Mouse (Mus musculus): ENCODE data around the gene Ttll5.

Gene Ttll5

GRCm38 (mm10) chr12:85967812-85968211, 143.4 kb downstream of the Ttll5 start:
- DNase-seq (ENCODE audit: extremely low read depth, low read depth), result no peak

DNA sequence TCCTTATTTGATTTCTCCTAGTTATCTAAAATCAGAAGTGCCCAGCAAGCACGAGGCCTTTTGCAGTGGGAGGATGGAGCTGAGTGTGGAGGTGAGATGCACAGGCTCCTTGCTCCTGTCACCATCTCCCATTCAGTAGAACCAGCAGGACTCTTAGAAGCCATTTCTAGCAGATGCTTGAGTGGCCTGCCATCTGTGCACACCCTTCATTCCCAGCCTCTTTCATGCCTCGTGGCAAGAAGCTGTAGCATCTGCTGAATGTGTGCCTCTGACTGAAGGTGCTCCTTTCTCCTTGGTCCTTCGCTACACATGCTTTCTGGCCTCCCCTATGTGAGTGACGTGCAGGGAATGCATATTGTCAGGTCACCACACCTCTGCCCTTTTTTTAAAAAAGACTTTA, 143.9 kb downstream of the Ttll5 start:
- DNase-seq (ENCODE audit: extremely low read depth, low read depth), result no peak

DNA sequence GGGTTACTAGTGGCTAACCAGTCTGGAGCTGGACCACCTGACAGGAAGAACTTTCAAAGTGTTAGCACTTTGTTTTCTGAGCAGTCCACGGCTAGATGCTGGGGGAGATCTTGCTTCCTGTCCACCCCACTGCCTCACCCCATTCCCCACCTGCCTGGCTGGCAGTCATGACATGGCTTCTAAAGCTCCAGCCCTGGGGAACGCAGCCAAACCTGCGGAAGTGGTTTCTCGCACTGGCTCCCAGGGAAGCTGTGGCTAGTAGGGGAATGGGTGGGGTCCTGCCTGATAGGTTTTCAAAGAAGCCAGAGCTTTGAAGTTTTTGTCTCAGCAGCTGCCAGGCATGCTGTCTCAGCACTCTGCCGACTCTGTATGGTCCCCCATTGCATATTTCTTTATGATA, 145.1 kb downstream of the Ttll5 start:
- DNase-seq (ENCODE audit: extremely low read depth, low read depth), result peak; percentile 36

DNA sequence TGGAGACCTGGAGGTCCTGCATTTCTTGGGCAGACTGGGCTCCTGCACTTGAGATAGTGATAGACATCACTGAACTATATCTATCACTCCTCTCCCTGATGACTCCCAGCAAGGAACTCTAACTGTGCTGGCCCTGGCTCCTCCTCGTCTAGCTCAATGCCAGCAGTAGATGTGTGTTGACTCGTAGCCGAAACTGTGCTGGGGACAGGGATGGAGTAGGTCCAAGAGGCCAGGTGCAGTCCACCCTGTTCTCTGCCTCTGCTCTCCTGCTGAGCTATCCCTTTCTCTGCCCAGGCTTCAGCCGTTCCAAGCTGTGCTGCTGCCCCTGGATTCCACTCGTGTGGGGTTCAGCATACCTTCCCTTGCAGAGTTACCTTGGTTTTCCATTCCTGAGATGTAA, 145.7 kb downstream of the Ttll5 start:
- DNase-seq (ENCODE audit: extremely low read depth, low read depth), result no peak

DNA sequence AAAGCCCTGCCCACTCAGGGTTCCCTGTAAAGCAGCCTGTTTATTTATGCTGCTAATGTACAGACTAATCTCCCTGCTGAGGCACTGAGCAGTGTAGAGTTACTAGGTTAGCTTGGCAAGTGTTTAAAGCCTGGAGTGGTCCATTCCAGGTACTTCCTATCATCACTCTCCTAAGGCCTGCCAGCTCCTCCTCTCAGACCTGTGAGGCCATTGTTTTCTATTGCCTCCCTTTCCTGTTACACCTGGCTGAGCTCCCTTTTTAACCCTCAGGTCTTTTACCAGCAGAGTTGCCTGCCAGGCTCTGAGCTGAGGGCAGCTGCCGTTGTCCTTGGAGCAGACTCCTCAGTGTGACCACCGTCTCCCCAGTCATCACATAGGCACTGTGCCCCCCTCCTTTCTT, 146.3 kb downstream of the Ttll5 start:
- no peak for DNase-seq (ENCODE audit: extremely low read depth, low read depth)

DNA sequence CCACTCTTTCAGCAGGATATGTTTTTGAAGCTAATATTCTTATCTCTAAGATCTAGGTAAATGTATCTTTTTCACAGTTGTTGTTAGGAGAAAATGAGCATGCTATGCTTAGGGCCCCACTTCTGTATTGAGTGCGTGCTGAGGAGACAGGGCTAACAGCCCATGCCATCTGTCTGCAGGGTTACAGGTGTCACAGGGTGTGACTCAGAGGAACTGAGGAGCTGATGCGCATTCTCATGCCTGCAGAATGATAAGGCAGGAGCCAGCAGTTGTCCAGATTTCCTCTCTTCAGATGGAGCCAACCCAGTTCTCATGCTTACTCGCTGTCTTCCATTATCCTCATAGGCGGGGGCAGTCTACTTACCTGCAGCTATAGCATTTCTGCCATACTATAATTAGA, 147.2 kb downstream of the Ttll5 start:
- DNase-seq (ENCODE audit: extremely low read depth, low read depth), result peak; percentile 6

DNA sequence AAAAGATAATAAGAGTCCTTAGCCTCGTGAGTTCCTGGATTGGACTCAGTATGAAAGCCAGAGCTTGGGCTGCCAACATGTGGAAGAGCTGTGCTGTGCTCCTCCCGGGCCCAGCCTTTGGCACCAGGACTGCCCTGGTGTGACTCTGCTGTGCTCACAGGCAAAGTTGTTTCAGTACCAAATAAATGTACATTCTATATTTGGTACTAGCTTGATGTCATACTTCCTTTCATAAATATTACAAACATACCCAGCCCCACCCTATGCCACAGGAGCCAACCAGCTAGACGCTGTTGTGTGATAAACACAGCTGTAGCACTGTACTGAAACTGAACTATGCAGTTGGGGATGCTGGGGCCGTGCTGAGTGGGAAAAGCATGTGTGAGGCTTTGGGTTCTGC, 149.1 kb downstream of the Ttll5 start:
- no peak for DNase-seq (ENCODE audit: extremely low read depth, low read depth)

- DNase-seq (ENCODE audit: extremely low read depth, low read depth), result no peak
These were observed 149.6 kb downstream of the Ttll5 start for GRCm38 (mm10) chr12:85974030-85974429.

GRCm38 (mm10) chr12:85979996-85980395, 155.5 kb downstream of the Ttll5 start:
- no peak for DNase-seq (ENCODE audit: extremely low read depth, low read depth)

DNA sequence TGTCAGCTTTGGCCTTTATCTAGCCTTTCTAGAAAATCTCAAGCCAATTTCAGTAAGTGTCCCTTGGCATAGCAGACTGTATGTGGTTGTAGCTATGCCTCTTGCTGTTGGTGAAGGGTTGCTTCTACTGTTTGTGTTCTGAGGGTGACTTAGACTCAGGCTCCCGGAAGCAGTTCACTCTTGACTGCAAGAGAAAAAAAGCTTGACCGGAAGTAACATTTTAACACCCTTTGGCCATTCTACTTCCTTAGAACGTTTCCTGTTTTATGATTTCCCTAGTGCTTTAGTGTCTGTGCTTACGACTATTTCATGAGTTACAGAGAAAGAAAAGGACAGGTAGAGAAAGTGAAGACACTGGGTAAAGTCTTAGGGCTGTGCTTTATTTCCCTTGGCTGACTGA, 161.1 kb downstream of the Ttll5 start:
- DNase-seq (ENCODE audit: extremely low read depth, low read depth), result no peak

DNA sequence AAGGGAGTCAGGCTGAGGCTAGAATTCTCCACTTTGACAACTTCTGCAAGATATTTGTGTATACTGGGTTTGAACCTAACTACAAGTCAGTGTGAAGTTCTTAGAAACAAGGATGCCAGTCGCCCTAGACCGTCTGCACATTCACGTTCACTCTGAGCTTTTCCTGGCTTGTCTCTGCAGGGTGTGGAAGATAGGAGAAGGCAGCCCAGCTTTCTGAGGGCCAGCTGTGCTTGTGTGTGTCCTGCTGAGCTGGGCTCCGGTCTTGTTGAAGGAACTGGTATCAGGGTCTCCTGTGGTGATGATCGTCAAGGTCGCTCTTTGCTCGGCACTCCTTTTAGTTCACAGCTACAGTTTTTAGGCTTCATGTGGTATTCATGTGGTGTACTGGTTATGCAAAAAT, 161.6 kb downstream of the Ttll5 start:
- no peak for DNase-seq (ENCODE audit: extremely low read depth, low read depth)

DNA sequence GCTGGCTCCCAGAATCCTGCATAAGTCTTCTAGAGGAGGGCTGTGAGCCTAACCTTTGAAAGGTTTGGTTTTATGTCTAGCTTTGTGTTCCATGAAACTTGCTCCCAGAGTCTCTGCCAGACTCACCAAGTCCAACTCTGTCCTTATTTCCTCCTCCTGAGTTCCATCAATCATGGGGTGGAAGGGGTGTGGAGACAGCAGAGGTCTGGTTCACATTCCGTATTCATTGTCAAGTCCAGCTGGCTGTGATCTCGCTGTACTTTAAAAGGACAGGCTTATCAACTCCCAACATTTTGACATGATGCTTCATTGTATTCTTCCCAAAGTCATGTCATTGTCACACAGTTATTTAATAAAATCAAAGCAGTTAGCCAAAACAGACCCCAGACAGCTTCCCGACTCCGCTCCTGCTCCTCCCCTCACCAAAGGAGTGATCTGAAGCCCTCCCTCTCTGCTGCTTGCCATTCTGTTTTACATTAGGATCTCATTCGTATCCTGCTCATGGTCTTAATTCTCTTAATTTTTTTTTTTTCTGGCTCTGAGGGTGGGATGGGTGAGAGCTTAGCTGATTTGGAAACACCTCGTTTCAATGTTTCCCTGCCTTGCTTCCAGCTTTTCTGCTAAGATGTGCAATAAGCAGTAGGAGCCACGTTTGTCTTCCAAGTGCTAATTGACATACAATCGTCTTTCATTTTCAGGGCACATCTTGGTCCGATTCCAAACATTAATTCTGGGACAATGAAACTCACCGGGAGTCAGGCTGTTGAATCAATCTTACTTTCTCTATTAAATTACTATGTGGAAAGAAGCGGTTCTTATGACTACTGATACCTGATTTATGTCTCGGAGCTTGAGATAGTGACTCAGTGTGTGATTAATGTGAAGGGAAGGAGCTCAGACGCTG, 162.3 kb downstream of the Ttll5 start:
- no peak for DNase-seq (ENCODE audit: extremely low read depth, low read depth)

DNA sequence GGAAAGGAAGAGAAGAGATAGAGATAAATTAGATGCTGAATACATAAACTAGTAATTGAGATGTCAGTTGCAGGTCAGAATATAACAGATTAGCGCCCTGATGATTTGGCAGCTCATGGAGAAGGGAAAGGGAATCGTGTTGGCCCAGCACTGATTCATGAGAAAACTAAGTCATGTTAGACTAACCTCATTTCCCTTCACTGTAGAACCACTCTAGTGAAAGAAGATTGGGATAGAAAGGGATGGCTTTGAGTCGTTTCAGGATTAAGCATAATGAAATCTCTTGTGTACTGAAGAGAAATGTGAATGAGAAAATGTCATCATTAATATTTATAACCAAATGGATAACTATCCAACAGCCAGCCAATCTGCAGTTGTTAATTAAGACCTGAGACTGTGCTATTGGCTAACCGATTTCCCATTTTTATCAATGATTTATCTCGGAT, 163.0 kb downstream of the Ttll5 start:
- DNase-seq (ENCODE audit: extremely low read depth, low read depth), result no peak

GRCm38 (mm10) chr12:85988121-85988520, 163.7 kb downstream of the Ttll5 start:
- no peak for DNase-seq (ENCODE audit: extremely low read depth, low read depth)

DNA sequence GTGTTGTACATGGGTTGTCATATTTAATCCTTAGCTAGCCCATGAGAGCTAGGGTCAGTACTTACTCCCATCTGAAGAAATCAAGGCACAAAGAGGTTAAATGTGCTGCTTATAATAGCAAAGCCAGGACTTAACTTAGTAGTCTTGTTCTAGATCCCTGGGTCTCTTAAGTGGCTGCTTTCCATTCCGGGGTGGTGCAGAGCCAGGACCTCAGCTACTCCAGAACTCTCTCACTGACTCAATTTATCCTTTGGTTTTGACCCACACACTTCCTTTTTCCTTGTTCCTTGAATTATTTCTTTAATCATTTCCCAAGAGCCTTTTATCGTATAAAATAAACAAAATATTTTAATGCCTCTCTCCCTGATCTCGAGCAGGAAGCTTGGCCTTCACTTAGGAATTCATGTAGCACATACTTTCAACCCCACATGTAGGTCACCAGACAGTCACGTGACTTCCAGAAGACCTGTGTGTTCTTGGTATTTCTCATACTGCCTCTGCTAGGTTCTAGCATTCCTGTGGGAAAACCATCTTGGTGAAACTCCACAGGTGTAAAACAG, 164.4 kb downstream of the Ttll5 start:
- no peak for DNase-seq (ENCODE audit: extremely low read depth, low read depth)

DNA sequence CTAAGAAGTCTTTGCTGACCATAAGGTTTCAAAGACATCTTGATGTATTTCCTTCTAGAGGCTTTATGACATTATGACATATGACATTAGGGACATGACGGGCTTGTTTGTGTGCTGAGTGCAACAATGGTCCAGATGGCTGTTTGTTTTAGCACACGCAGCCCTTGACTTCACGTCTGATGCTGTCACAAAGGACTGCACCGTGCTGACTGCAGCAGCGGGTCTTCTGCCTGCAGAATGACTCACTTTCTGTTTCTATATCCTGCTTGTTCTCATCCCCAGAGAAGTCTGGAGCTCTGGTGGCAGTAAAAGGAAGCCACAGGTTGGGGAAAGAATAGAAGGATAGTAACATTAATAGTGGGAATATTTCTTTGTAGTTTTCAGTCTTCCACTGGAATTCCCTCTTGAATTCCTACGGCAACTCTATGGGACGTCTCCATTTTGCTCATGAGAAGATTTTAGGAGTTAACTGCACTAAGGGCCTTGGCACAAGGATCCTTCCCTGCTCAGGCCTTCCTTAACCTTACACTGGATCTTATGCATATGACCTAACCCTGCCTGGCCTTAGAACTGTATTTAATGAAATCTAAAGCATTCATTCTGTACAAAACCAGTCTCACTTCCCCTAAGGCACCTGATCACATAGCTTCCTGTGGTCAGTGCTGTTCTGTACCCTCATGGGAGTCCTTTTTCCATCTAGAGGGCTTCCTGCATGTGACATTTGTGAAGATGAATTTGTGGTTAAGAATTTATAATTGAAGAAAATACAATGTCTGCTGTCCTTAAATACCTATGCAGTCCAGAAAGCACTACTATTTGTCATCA, 167.8 kb downstream of the Ttll5 start:
- no peak for DNase-seq (ENCODE audit: extremely low read depth, low read depth)

GRCm38 (mm10) chr12:85992838-85993234, 168.4 kb downstream of the Ttll5 start:
- DNase-seq (ENCODE audit: extremely low read depth, low read depth), result no peak

DNA sequence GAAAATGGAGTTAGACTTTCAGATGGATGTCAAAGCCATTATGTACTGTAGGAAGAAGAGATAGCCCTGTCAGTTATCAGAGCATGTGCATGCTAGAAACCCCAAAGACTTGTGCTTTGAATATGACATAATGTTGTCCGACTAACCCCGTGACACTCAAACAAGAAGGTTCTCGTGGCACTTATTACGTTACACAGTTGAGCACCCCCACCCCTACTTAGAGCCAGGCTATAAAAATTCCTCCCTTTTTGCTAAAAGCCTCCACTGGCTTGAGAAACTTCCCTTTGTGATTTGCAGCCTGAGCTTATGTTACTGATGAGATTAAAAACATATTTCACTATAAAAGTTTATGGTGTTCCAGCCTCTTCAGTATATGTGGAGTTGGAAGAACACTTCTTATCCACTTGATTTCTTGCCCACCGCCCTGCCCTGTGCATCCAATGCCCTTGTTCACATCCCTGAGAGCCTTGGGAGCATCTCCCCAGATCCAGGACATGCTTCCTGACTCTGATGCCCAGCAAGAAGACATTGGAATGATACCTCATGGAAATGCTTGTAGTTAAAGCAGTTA, 169.4 kb downstream of the Ttll5 start:
- DNase-seq (ENCODE audit: extremely low read depth, low read depth), result no peak

DNA sequence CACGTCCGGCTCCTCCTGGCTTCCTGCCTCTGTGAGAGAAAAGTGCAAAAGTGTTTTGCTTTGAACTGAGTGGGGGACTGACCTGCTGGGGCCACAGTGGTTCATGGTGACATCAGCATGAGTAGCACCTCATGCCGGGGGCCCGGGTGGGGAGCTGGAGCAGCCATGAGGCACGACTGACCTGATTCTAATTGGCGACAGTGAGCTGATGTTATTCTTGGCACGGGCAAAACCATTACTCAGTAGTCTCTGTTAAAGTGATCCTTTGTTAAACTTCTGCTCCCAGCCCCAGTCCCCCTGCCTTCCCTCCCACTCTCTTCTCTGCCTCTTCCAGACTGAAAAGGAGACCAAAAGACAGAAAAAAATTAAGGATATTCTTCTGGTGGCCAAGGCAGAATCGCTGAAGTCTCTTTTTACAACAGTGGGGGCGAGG, 176.2 kb downstream of the Ttll5 start:
- DNase-seq (ENCODE audit: extremely low read depth, low read depth), result no peak

DNA sequence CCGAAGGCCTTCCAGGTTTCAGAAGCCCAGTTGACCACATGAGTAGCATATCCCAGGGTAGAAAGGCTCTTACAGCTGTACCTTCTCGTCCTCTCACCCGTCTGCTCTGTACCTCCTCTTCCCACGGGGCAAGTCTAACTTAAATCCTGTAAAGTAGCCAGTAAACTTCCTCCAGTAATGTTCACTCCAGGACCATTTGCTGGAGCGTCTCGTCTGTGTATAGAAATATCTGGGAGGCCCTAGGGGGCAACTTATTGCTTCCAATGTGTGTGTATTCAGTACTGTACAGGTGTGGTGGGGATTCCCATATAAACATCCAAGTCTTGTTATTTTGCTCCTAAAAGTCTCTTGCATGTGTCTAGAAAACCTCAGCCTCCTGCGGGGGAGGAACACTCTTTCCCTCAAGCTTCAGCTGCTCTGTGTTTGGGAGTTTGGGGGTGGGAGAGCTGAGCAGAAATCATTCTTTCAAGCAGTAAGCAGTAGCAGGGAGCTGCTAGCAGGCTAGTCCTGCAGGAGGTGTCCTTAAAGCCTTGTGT, 176.7 kb downstream of the Ttll5 start:
- no peak for DNase-seq (ENCODE audit: extremely low read depth, low read depth)

DNA sequence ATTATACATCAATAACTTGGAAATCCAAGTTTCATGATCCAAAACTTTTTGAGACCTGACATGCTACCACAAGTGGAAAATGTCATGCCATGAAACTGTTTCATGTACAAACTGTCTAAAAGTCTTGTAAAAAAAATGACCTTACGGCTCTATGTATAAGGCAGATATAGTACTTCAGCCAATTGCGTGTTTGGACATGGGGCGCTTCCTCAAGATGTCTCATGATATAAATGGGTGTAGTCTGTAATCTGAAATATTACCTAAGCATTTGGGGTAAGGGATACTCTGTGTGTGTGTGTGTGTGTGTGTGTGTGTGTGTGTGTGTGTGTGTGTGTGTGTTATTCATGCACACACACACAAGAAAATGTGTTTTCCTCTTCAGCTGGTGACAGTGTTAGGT, 180.2 kb downstream of the Ttll5 start:
- no peak for DNase-seq (ENCODE audit: extremely low read depth, low read depth)
